Mouse (Mus musculus) kidney, postnatal 14 days (tissue): ENCODE data around the gene Rtbdn.

ENCODE experiments used
- DNase-seq: peaks from one replicate; pipeline ENCODE4 v3.0.0; 2022; ENCODE audit warnings: mixed read lengths

Gene Rtbdn

GRCm38 (mm10) chr8:84925557-84925956 is 21.2 kb upstream of the Rtbdn start:
- DNase-seq: no peak

GRCm38 (mm10) chr8:84927513-84927912 is 19.3 kb upstream of the Rtbdn start:
- no peak for DNase-seq

- peak; percentile 71 for DNase-seq
Measured at GRCm38 (mm10) chr8:84928456-84929306, 18.1 kb upstream of the Rtbdn start.

- DNase-seq: no peak
Measured at GRCm38 (mm10) chr8:84930582-84930981, 16.2 kb upstream of the Rtbdn start.

GRCm38 (mm10) chr8:84933767-84934559 is 12.8 kb upstream of the Rtbdn start:
- DNase-seq: no peak

GRCm38 (mm10) chr8:84934860-84935259 is 11.9 kb upstream of the Rtbdn start:
- DNase-seq: no peak

- no peak for DNase-seq
Measured at GRCm38 (mm10) chr8:84935489-84935888, 11.3 kb upstream of the Rtbdn start.

- DNase-seq: no peak
Measured at GRCm38 (mm10) chr8:84936041-84936961, 10.5 kb upstream of the Rtbdn start.

- DNase-seq: peak; percentile 61
Measured at GRCm38 (mm10) chr8:84936962-84937546, 9.7 kb upstream of the Rtbdn start, which contains the start of gene Mast1. Gene Mast1 (minus strand): TSS chr8:84937359.

- DNase-seq: no peak
Measured at GRCm38 (mm10) chr8:84937620-84938485, 8.9 kb upstream of the Rtbdn start.

- no peak for DNase-seq
Measured at GRCm38 (mm10) chr8:84943699-84944098, 3.1 kb upstream of the Rtbdn start.

GRCm38 (mm10) chr8:84944478-84945160 is 2.2 kb upstream of the Rtbdn start:
- DNase-seq: peak; percentile 48

- DNase-seq: no peak
Measured at GRCm38 (mm10) chr8:84945235-84945632, 1.6 kb upstream of the Rtbdn start.

GRCm38 (mm10) chr8:84945633-84946527 is 911 bp upstream of the Rtbdn start:
- DNase-seq: no peak

- DNase-seq: peak; percentile 63
Measured at GRCm38 (mm10) chr8:84947241-84947545, 402 bp downstream of the Rtbdn start.

- no peak for DNase-seq
Measured at GRCm38 (mm10) chr8:84949753-84950152, 3.0 kb downstream of the Rtbdn start.

- peak; percentile 48 for DNase-seq
Measured at GRCm38 (mm10) chr8:84952612-84953255, 5.9 kb downstream of the Rtbdn start.

- peak; percentile 64 for DNase-seq
Measured at GRCm38 (mm10) chr8:84956768-84957167, 10.0 kb downstream of the Rtbdn start.

- no peak for DNase-seq
Measured at GRCm38 (mm10) chr8:84959811-84960210, 13.0 kb downstream of the Rtbdn start.
